Mouse (Mus musculus) G1E (cell line): Measurements from ENCODE around the gene Ehd1.

Experiments
- CTCF ChIP-seq: IDR thresholded peaks from 2 replicates; pipeline ENCODE4 v1.5.1; 2012; ENCODE audit warnings: low read depth, low read length, inconsistent platforms, mixed read lengths
- GATA2 ChIP-seq: IDR thresholded peaks from 2 replicates; pipeline ENCODE4 v1.6.1; 2012; ENCODE audit warnings: low read depth, low read length, inconsistent platforms, borderline replicate concordance
- TAL1 ChIP-seq: conservative IDR thresholded peaks from 2 replicates; pipeline ENCODE4 v1.6.1; 2012; ENCODE audit warnings: low read depth, low read length, inconsistent platforms, mixed read lengths

DNA sequence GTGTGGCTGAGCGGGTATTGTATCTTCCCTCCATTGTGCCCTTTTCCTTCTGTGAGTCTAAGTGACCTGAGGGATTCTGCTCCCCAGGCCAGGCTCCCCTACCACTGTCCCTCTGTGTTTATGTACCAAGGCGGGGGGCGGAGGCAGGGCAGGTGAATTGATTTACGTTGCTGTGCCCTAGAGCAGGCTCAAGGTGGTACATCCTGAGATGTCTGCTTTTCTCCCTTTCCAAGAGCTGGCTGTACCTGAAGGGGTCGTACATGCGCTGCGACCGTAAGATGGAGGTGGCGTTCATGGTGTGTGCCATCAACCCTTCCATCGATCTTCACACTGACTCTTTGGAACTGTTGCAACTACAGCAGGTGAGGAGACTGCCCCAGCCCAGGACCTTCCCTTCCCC, 60.4 kb downstream of the Ehd1 start:
- TF ChIP-seq CTCF (no peak), TAL1 (no peak), GATA2 (no peak)
